Mouse (Mus musculus): ENCODE measurements around the gene Mitd1. TPM values are rescaled to one million over a fixed set of nuclear protein-coding genes. Genes with fewer than 3 reads are reported as not detected.

Mitd1 gene
- 9.6 TPM for polyA plus RNA-seq (2014; fragmentation: Illumina TruSeq; extraction: RNeasy Lipid Tissue Mini Kit (QIAGEN cat#74804); ENCODE audit: low read depth, low replicate concordance)

DNA sequence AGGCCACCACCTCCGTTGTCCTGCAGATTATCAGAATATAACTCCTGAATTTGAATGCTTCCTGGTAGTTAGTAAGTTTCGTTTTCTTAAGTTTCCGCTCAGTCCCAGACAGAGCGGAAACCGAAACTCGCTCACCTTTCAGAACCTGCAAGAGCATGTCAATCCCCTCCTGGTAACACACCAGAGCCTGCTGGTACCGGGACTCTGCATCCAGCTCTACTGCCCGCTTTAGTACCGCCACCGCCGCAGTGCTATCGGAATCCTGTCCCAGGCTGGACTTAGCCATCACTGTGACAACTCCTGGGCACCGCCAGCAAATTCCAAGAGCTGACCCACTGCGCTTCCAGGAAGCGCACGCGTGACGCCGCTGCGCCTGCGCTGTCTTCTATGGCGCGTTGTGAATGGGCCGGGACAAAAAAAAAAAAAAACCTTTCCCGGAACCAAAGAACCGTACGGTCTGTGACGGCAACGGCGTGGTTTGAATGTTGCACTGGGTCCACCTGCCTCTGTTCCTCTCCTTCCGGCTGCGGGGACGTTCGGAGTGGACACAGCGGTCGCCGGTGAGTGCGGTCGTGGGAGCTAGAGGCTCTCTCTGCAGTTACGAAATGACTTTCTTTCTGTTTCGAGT lies at the start of gene Mitd1, which contains the start of gene Mrpl30:
Mitd1 (minus strand) TSS at position 387 of the 628 bp plus-strand sequence.
Mrpl30 (plus strand) TSS at position 453 of the 628 bp plus-strand sequence.

DNA sequence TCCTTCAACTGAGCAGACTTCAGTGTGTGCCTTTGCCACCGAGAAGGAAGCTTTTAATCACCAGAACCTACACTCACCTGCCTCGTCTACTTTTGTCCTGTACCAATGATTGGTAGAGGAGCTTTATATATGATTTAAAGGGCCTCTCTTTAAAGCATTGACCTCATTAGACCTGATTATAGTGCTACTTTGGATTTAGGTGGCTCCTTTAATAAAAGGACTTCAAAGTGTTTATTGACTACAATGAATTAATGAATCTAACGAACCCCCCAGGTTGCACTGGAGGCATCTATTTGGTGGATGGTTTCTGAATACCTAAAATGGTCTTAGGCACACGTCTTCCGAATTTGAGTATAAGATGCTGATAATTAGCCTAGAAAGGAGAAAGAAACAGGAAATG lies 26.2 kb upstream of the Mitd1 start, which contains the start of gene Lyg2:
Lyg2 (minus strand) TSS at position 101 of the 400 bp plus-strand sequence.

DNA sequence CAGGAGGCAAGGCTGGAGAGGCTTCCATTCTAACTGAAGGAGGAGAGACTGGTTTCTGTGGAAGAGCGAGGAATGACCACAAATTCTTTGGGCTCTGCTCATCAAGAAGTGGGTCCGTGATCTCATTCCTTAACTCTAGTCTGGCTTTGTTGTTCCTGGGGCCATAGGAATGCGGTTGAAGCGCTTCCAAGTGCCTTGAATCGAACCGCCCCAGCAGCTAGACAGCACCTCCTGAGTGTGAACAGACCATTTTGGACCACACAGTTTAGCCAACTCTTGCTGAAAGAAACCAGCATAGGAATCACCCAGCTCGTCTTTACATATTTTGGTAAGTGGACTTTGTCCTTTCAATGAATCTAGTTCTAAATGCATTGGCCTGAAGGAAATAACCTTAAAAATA lies 18.5 kb downstream of the Mitd1 start, which contains the start of gene Lipt1:
Lipt1 (plus strand) TSS at position 35 of the 400 bp plus-strand sequence.

DNA sequence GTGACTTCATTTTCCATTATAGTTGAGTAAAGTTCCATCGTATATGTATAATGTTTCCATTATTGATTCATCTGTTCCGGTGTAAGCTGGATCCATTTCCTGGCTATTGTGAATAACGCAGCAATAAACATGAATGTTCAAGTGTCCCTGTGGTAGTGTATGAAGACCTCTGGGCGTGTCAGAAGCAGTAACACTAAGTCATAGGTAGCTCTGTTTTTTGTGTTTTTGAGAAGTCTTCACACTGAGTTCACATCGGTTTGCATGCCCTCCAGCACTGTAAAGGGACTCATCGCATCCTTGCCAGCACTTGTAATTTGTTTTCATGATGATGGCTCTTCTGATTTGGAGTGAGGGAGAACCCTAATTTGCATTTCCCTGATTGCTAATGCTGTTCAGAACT lies 23.9 kb downstream of the Mitd1 start, which contains the start of gene Tsga10:
Tsga10 (minus strand) TSS at position 144 of the 400 bp plus-strand sequence.

Other genes starting within 250 kb of the Mitd1 start
- gene 2010300C02Rik, start 170.3 kb downstream of the Mitd1 start, polyA plus RNA-seq (2014; fragmentation: Illumina TruSeq; extraction: RNeasy Lipid Tissue Mini Kit (QIAGEN cat#74804); ENCODE audit: low read depth, low replicate concordance), result 0.56 TPM
- 340 TPM for gene Tsga10, start 24.0 kb downstream of the Mitd1 start, polyA plus RNA-seq (2014; fragmentation: Illumina TruSeq; extraction: RNeasy Lipid Tissue Mini Kit (QIAGEN cat#74804); ENCODE audit: low read depth, low replicate concordance)
- gene Lipt1, start 18.7 kb downstream of the Mitd1 start, polyA plus RNA-seq (2014; fragmentation: Illumina TruSeq; extraction: RNeasy Lipid Tissue Mini Kit (QIAGEN cat#74804); ENCODE audit: low read depth, low replicate concordance), result 5.6 TPM
- 209 TPM for gene Mrpl30, start 66 bp upstream of the Mitd1 start, polyA plus RNA-seq (2014; fragmentation: Illumina TruSeq; extraction: RNeasy Lipid Tissue Mini Kit (QIAGEN cat#74804); ENCODE audit: low read depth, low replicate concordance)
- gene Lyg2, start 26.1 kb upstream of the Mitd1 start, polyA plus RNA-seq (2014; fragmentation: Illumina TruSeq; extraction: RNeasy Lipid Tissue Mini Kit (QIAGEN cat#74804); ENCODE audit: low read depth, low replicate concordance), result 0.07 TPM
- gene Lyg1, start 67.3 kb upstream of the Mitd1 start, polyA plus RNA-seq (2014; fragmentation: Illumina TruSeq; extraction: RNeasy Lipid Tissue Mini Kit (QIAGEN cat#74804); ENCODE audit: low read depth, low replicate concordance), result not detected
- gene Txndc9, start 107.5 kb upstream of the Mitd1 start, polyA plus RNA-seq (2014; fragmentation: Illumina TruSeq; extraction: RNeasy Lipid Tissue Mini Kit (QIAGEN cat#74804); ENCODE audit: low read depth, low replicate concordance), result 157 TPM
- 166 TPM for gene Eif5b, start 107.6 kb upstream of the Mitd1 start, polyA plus RNA-seq (2014; fragmentation: Illumina TruSeq; extraction: RNeasy Lipid Tissue Mini Kit (QIAGEN cat#74804); ENCODE audit: low read depth, low replicate concordance)
- 61.3 TPM for gene Rev1, start 239.4 kb upstream of the Mitd1 start, polyA plus RNA-seq (2014; fragmentation: Illumina TruSeq; extraction: RNeasy Lipid Tissue Mini Kit (QIAGEN cat#74804); ENCODE audit: low read depth, low replicate concordance)

Data from testis, adult 10 weeks (tissue).